Mouse (Mus musculus) cerebellum, postnatal 10 days (tissue): Measurements from ENCODE around the gene Fkbp5.

Source experiments
- DNase-seq, 2 experiments: peaks; one replicate each; pipeline ENCODE4 v3.0.0; 2021; ENCODE audit warnings: mixed read lengths in 2 of 2

Fkbp5 gene

DNA sequence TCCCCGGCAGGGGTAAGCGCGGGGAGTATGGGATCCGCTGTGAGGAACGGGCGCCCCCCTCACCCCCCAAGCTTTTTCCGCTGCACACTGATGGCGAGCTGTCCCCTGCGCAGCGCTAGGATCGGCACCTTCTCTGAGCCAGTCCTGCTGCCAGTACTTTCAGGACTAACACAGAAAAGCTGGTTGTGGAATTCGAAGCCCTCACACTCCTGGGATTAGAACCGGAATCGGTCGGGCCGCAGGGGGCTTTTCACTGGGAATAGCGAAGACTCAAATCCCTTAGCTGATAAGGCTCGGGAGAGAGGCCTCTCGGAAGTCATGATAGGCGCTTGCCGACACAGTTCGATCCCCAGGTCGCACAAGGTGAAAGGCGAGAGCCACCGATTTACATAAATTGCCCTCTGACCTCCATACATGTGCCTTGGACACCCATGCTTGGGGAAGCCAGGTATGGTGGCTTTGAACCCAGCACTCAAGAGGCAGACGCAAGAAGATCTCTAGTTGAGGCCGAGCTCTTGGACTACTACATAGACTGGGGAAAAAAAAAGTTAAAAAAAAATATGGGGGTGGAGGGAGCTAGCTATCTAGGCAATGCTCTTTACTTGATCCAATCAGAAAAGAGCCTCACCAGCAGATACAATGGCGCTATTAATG, 6.2 kb upstream of the Fkbp5 start:
- no peak for DNase-seq

DNA sequence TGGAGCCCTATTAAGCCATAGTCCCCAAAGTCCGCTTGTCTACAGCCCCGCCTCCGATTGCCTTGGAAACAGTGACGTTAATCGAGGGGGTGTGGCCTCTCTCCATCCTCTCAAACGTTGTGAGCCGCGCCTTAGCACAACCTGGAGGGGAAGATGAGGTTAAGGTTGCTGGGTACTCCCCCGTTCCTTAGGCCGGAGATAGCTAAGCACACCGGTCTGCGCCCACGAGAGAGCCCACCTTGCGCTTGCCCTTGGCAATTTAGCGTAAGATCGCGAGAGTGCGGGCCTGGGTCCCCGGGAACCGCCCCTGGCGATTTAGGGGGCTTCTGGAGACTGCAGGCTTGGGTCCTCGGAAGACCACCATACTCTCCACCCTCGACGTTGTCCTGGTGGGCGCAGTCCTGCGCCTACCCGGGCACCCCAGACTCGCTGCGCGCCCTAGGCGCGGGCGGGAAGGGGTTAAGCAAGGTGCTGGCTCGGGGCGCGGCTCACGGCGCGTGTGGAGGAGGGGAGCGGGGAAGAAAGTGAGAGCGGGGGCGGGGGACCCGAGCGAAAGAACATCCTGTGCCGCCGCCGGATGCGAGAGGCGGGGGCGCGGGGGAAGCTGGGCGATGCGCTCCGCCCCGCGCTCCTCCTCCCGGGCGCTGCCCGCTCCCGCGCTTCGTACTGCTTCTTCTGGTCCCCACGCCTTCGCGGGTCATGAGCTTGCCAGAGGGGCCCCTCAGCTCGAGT, 5.5 kb upstream of the Fkbp5 start:
- DNase-seq: peak; percentile 94 to 95

DNA sequence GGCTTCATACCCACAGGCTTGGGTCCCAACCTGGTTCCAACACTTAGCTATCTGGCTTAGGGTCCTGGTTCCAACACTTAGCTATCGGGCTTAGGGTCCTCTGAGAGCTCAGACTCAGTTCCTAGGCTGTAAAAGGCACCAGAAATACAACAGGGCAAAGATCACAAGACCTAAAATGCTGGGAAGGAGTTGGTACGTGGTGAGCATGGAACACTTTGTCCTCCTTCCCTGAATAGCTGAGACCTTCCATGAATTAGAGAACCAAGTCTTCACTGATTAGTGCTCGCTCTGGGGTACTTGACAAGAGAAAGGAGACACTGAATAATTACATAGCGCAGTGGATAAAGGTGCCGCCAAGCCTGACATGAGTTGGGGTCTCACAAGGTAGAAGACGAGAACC, 4.6 kb upstream of the Fkbp5 start:
- DNase-seq: no peak

DNA sequence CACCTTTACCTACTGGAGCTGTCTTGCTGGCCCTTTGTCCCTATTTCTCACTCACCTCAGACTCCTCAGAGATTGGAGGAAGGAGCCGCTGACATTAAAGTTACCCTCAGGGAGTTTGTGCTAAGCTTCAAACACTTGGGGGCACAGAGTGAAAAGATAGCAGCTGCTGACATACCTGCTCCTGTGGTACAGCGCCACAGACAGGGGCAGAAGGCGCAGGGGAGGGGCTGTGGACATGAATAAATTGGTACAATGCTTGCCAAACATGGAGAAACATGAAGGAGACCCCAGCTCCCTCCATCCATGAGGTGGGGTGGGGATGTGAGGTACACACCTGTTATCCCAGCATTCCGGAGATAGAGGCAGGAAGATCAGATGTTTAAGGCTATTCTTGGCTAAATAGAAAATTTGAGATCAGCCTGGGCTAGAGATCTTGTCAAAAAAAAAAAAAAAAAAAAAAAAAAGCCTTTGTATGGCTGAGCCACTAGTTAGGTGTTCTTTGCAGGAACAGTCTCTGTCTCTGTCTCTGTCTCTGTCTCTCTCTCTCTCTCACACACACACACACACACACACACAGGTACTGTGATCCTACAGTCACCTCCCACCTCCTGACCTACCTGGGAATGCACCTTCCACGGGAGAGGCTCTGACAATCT, 3.9 kb upstream of the Fkbp5 start:
- DNase-seq: no peak

DNA sequence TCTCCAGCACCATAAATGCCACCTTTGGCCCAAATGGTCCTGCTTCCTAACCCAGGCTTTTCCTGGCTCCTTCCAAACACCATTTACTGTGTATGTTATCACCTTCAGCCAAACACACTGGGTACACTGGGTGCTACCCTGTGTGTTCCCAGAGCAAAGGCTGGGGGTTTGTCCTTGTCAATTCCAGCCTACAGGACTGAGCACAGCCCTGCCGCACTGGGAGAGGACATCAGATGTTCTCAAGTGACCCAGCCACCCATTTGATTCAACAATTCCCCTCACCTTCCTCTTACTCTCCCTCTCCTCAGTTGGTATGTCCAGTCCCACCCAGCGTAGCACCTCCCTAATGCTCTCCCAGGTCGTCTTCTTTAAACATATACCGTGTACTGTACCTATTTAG, 3.2 kb upstream of the Fkbp5 start:
- DNase-seq: no peak

DNA sequence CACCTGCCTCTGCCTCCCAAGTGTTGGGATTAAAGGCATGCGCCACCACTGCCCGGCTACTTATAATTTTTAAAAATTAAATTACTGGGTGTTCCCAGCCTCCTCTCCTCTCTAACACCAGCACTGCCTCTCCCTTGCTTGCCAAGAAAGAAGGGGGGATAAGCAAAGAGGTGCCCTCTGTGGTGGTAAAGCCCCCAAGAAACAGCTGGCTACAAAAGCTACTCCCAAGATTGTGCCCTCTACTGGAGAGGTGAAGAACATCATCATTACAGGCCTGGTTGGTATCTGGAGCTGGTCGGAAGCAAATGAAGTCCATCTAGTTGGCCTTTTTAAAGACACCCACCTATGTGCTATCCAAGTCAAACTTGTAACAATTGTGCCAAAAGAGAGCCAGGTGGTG, 2.5 kb upstream of the Fkbp5 start:
- no peak for DNase-seq

- no peak for DNase-seq
These were observed 1.3 kb upstream of the Fkbp5 start for GRCm38 (mm10) chr17:28518615-28519071.

- peak; percentile 80 to 87 for DNase-seq
These were observed 758 bp upstream of the Fkbp5 start for GRCm38 (mm10) chr17:28517956-28518614.

DNA sequence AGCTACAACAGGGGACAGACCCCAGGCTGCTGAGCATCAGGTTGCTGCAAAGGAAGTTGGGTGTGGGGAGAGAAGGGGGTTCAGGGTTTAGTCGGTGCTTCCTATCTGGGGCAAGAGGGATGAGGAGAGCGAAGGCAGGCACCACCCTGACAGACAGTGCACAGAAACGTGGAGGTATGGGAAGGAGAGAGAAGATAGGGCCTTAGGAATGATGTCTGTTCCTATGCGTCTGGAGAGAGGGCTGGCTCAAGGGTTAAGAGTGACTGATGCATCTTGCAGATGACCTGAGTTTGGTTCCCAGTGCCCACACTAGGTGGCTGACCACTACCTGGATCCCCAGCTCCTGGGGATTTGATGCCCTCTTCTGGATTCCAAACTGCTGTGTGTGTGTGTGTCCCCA, 446 bp downstream of the Fkbp5 start:
- DNase-seq: no peak

GRCm38 (mm10) chr17:28515431-28516341, 1.6 kb downstream of the Fkbp5 start:
- no peak for DNase-seq

DNA sequence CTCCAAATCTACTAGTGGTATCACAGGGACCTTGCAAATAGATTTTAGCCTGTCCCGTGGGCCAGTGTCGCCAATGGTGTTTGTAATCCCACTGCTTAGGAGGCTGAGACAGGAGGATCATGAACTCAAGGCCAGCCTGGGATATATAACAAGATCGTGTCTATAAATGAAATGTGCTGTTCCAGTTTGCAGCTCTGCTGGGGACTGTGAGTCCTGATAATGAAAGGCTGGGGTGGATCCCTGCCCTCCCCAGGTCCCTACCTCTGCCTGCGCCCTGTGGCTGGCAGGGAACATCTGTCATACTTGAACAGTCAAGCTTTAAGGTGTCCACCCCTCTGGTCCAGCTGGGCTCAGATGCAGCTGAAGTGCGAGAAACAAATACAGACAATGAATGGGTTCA, 2.8 kb downstream of the Fkbp5 start:
- no peak for DNase-seq

- DNase-seq: no peak
These were observed 3.5 kb downstream of the Fkbp5 start for GRCm38 (mm10) chr17:28513844-28514243.

GRCm38 (mm10) chr17:28513337-28513736, 4.0 kb downstream of the Fkbp5 start:
- no peak for DNase-seq

DNA sequence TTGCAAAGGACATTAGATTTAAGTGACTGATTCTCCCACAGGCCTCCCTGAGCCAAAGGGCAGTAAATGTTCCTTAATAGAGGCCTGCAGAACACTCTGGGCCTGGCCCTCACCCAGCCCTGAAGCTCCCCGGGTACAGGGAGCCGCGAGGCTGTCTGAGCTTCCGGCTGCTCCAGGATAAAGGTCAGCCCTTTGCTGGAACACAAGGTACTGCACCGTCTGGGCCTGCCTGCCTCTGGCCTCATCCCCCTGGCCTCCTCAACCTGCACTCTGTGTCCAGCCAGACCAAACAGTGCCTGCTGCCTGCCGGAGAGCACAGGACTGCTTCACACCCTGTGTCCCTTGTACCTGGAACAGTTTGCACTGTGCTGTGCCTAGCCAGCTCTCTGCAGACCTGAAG, 4.6 kb downstream of the Fkbp5 start:
- no peak for DNase-seq

DNA sequence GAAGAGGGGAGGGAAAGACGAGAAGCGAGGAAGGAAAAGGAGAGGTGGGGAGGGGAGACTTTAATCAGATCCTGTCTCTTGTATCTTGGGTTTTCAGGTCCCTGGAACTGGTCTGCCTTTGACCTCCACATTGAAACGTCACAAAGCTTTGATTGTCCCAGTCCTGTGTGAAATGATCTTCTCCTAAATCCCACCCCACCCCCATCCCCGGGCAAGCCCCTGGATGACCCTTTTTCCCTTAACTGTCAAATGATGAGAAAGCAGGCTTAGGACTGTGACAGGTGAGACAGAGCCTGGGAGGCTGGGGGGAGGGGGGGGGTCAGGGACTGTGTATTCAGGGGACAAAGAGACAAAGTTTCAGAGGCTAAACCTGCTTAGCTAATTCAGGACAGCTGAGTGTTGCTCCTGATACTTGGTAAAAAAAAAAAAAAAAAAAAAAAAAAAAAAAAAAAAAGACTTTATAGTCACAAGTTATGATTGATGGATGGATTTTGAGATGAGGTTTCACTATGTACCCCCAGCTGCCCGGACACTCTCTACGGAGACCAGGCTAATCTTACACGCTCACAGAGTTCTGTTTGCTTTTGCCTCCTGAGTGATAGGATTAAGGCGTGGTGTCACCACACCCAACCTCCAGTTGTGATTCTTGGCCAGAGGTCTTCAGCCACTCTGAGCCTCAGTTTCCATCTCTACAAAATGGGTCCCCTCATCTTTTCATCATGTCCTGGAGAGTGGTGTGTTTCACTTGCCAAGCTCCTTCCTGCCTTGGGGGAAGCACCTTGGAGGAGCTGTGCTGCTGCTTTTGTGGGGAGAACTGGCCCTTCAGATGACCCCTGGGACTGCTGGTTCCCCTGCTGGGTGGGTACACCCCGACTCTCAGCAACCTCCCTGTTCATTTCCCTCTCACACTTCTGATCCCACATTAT, 5.4 kb downstream of the Fkbp5 start:
- no peak for DNase-seq

- no peak for DNase-seq
These were observed 6.6 kb downstream of the Fkbp5 start for GRCm38 (mm10) chr17:28510445-28511342.

- DNase-seq: no peak
These were observed 9.8 kb downstream of the Fkbp5 start for GRCm38 (mm10) chr17:28507496-28507895.

- no peak for DNase-seq
These were observed 10.4 kb downstream of the Fkbp5 start for GRCm38 (mm10) chr17:28506895-28507294.

GRCm38 (mm10) chr17:28505591-28505990, 11.7 kb downstream of the Fkbp5 start:
- DNase-seq: no peak

GRCm38 (mm10) chr17:28504182-28504581, 13.1 kb downstream of the Fkbp5 start:
- no peak for DNase-seq
